Mouse (Mus musculus) layer of hippocampus, adult 11-12 months (tissue): ENCODE measurements around the gene Hpcal1.
A peak's percentile ranks its signal among the peaks of the same experiment; 100 is the strongest.

ENCODE experiments used
- DNase-seq: peaks from one replicate; pipeline ENCODE4 v3.0.0; 2022; ENCODE audit warnings: low spot score

Gene Hpcal1

GRCm38 (mm10) chr12:17690564-17691281, at the start of gene Hpcal1:
Gene Hpcal1, plus strand, starts transcription at chr12:17690856.
- peak; percentile 93 for DNase-seq

GRCm38 (mm10) chr12:17641269-17641668, 49.4 kb upstream of the Hpcal1 start:
- no peak for DNase-seq

GRCm38 (mm10) chr12:17644385-17645222, 46.1 kb upstream of the Hpcal1 start:
- DNase-seq = no peak

GRCm38 (mm10) chr12:17646457-17646856, 44.2 kb upstream of the Hpcal1 start:
- no peak for DNase-seq

GRCm38 (mm10) chr12:17651223-17652095, 39.2 kb upstream of the Hpcal1 start:
- no peak for DNase-seq

GRCm38 (mm10) chr12:17652216-17653050, 38.2 kb upstream of the Hpcal1 start:
- no peak for DNase-seq

GRCm38 (mm10) chr12:17653051-17653783, 37.4 kb upstream of the Hpcal1 start:
- DNase-seq = no peak

GRCm38 (mm10) chr12:17657561-17658195, 33.0 kb upstream of the Hpcal1 start:
- peak; percentile 13 for DNase-seq

- DNase-seq = no peak
These were observed 32.1 kb upstream of the Hpcal1 start for GRCm38 (mm10) chr12:17658521-17658920.

- no peak for DNase-seq
These were observed 29.2 kb upstream of the Hpcal1 start for GRCm38 (mm10) chr12:17661483-17661920.

- no peak for DNase-seq
These were observed 26.5 kb upstream of the Hpcal1 start for GRCm38 (mm10) chr12:17663991-17664635.

GRCm38 (mm10) chr12:17665906-17666326, 24.7 kb upstream of the Hpcal1 start:
- no peak for DNase-seq

GRCm38 (mm10) chr12:17666616-17667015, 24.0 kb upstream of the Hpcal1 start:
- peak; percentile 48 for DNase-seq

- no peak for DNase-seq
These were observed 16.9 kb upstream of the Hpcal1 start for GRCm38 (mm10) chr12:17673729-17674128.

GRCm38 (mm10) chr12:17674182-17674812, 16.4 kb upstream of the Hpcal1 start:
- no peak for DNase-seq

GRCm38 (mm10) chr12:17677743-17678142, 12.9 kb upstream of the Hpcal1 start:
- no peak for DNase-seq

- no peak for DNase-seq
These were observed 11.1 kb upstream of the Hpcal1 start for GRCm38 (mm10) chr12:17679571-17679970.

GRCm38 (mm10) chr12:17682161-17682560, 8.5 kb upstream of the Hpcal1 start:
- no peak for DNase-seq

GRCm38 (mm10) chr12:17684315-17684714, 6.3 kb upstream of the Hpcal1 start:
- no peak for DNase-seq
